Mouse (Mus musculus): ENCODE data around the gene Sqstm1.

Gene Sqstm1

DNA sequence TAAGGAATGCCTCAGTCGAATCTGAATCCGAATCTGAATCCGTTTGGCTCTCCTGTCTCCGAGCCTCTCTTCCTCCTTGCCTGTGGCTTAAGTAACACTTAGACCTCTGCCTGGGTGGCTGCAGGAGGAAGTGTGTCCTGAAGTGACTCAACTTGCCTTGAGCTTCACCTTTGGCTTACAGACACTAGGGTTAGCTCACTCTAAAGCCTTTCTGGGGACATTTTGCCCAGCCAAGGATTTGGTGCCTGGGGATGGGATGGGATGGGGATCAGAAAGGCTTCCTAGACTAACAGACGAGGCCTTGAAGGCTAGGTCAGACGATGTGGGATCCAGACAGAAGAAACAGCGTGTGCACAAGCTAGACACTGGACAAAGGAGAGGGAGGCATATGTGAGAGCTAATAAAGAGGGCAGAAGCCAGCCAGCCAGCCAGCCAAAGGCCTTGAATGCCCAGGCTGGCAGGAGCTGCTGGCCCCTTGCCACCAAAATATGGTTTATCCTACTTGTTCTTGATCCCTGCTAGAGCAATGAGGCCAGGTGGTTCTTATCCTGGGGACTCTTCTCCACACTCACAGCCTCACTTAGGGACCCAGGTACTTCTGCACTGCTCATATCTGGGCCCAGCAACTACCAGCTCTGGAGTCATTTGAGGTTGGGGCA, 18.8 kb upstream of the Sqstm1 start:
- no peak for DNase-seq

- no peak for DNase-seq
Observed at GRCm38 (mm10) chr11:50228772-50229171, 18.1 kb upstream of the Sqstm1 start.

GRCm38 (mm10) chr11:50227736-50228135, 17.1 kb upstream of the Sqstm1 start:
- DNase-seq: no peak

- DNase-seq: no peak
Observed at GRCm38 (mm10) chr11:50227226-50227625, 16.6 kb upstream of the Sqstm1 start.

GRCm38 (mm10) chr11:50226406-50226805, 15.8 kb upstream of the Sqstm1 start:
- DNase-seq: no peak

DNA sequence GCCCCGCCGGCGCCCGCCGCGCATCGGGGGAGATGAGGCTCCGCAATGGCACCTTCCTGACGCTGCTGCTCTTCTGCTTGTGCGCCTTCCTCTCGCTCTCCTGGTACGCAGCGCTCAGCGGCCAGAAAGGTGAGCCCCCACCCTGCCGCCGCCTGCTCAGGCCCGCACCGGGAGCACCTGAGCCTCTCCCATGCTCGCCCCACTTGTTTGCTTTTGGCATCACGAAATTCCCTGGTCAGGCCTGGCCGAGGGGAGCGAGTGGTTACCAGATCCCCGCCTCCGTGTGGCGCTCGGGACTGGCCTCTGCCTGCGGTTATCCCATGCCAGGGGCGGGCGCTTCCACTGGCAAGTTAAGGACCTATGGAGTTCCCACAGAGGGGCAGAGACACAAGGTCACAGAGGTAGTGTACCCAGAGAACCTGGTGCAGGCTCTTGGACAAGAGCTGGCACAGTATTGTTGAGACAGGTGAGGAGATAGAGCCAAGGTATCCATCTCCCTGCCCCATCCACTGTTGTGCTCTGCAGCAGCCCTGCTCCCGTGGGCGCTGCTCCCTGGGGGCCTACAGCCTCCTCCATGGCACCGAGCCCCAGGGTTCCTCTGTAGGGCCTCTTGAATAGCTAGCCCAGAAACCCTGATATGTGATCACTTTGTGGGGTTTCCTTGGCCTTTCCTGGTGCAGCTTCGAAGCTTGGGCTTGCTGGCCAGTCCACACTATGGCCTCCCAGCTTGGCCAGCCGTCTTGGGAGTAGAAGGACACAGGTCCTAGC, 15.2 kb upstream of the Sqstm1 start:
- DNase-seq: no peak

- peak; percentile 82 for DNase-seq
Observed at GRCm38 (mm10) chr11:50224671-50225530, 14.3 kb upstream of the Sqstm1 start.

DNA sequence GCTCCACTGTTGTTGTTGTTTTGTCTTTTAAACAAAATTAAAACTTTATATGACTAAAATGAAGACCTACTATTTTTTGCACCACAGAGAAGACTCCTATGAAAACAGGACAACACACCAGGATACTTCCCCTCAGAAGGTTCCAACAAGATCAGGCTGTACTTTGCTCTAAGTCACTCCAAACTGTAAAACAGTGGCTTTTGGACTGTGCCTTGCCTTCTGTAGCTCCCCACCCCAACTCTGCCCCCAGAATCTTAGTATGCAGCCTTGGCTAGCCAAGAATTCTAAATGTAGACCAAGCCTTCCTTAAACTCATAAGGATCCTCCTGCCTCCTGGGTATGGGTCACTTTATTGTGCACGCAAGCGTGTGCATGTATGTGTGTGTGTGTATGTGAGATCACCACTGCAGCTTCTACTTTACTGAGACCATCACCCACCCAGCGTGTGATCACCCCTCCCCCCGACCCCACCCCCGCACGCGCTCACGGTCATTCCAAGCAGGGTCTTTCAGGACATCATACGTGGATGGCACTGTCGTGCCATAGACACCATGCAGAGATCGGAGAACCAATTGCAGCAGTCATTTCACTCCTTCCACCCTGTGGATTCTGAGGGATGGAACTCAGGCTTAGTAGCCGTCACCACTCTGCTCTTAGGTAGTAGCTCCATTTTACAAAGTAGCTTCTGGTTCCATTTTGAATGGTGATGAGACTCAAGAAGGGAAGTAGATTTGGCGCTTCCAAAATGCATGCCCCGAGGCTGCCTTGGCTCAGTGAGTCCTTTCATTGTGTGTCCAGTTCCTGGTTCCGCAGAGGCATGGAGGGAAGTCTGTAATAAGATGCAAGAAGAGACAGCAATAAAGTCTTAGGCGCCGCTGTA, 13.4 kb upstream of the Sqstm1 start:
- no peak for DNase-seq

DNA sequence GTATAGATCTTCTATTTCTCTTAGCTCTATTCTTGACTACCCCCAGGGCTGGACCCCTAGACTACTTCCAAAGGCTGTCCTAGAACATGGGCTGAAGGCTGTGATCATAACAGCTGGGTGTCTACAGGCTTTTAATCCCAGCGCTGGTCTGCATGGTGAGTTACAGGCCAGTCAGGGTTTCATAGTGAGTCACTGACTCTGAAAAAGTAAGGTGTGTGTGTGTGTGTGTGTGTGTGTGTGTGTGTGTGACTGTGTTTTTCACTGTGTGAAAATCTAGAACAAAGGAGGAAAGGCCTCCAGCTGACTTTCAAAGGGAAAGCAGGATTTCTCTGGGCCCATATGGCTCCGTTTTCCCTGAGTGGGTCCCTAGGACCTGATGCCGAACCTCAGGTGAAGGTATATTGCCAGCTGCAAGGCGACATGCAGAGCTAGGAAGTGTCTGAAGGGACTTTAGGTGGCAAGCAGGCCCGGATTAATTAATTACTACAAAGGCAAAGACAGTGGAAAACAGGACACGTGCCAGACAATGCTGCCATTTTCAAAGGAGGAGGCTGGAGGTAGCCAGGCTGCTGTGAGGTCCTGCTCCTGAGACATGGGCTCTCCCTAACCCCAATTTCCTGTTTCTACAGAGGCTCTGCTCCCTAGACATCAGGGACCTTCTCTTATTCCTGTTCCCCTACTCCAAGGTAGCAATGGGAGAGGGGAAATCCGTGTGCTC, 12.1 kb upstream of the Sqstm1 start:
- no peak for DNase-seq

- DNase-seq: no peak
Observed at GRCm38 (mm10) chr11:50219833-50220232, 9.2 kb upstream of the Sqstm1 start.

DNA sequence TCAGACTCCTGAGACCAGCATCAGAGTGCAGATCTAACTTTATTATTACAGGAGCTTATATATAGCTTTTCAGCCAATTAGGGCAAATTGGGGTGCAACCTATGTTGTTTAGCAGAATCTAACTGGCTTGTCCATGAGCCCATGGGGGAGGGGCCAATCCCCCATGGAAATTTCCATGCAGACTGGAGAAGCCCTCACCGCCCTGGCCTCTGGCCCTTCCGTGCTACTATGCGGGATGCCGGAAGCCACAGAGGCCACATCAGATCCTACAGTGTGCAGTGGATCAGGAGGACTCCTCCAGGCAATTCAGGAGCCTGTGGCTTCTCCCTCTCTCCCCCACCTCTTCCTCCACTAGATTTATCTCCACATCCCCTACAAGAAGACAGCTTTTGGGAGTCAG, 7.2 kb upstream of the Sqstm1 start:
- no peak for DNase-seq

- no peak for DNase-seq
Observed at GRCm38 (mm10) chr11:50216724-50217366, 6.2 kb upstream of the Sqstm1 start.

GRCm38 (mm10) chr11:50215633-50216032, 5.0 kb upstream of the Sqstm1 start:
- DNase-seq: no peak

GRCm38 (mm10) chr11:50214631-50215030, 4.0 kb upstream of the Sqstm1 start:
- no peak for DNase-seq

DNA sequence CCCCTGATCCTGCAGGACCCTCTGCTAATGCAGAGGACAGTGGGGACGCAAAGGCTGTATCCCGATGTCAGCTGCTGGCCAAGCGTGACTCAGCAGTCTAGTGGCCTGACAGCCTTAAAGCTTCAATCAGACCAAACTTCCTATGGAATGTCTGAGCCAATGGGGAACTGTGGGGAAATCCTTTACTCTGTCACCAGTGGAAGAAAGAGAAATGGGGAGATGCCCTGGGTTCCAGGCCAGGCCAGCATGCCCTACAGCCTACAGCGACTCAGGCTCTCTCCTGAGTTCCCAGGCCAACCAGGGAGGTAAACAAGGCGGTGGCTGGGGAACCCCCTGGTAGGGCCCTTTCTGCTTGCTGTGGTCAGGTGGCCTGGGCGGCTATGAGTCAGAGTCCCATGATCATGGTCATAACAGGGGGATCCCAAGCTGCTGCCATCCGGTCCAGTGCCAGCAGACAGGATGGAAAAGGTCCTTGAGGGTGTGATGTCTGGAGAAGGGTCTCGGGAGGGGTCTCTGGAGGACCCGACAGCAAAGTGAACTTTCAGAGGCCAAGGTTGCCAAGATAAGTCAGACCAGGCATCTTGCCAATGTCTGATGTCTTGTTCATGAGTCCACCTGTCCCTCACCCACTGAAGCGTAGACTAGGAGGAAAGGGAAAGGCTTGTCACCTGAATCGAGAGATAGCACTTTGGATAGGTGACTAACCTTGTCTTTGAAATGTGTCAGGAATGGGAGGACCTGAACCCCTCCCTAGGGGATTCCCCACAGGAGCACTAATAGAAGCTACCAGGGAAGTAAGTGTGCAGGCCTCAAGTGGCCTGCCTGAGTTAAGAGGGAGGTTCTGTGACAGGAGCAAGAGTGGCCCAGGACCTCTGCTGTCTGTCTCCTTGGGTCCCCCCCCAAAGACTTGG, 2.5 kb upstream of the Sqstm1 start:
- DNase-seq: no peak

GRCm38 (mm10) chr11:50212060-50212739, 1.6 kb upstream of the Sqstm1 start:
- DNase-seq: no peak

- DNase-seq: no peak
Observed at GRCm38 (mm10) chr11:50211322-50212059, 864 bp upstream of the Sqstm1 start.

DNA sequence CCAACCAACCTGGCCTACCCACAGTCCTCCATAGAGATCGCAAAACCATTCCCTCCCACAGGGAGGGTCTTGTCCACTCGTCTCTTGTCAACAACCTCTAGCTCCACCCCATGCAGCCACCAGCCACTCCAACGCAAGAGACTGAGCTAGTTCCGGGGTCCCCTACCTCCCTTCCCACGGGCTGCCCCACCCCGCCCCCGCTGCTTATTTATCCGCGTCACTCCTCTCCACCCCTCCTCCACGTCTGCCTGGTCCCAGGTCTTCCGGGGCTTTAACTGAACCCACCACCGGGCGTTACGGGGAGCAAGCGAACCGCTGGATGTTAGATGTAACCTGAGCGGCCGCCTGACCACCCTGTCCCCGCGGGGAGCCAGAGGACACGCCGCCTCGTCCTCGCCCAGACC, 524 bp downstream of the Sqstm1 start:
- peak; percentile 87 for DNase-seq

DNA sequence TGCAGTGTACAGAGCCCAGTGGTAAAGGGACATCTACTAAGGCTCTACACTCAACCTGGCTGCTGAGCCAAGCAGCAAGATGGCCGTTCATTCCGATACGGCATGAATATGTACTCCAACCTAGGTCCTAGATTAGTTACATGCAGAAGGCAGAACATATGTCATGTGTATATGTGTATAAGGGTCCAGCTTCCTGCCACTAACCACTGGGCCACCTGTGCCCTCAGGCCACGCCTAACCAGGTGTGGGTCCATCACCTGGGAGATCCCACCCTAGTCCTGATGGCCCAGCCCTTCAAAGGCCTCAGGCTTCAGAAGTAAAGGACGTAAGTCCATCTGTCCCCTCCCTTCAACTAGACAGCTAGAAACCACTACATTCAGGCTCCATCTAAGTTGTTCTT, 2.6 kb downstream of the Sqstm1 start:
- DNase-seq: no peak

Data from right cerebral cortex, postnatal 14 days (tissue).